Mouse (Mus musculus) liver, postnatal 0 days (tissue): Measurements from ENCODE around the gene Tln2.

Experiments
- CTCF ChIP-seq: sonication (generic); IDR thresholded peaks from 2 replicates; pipeline ENCODE4 v1.5.1; 2016; ENCODE audit warnings: antibody characterized with exemption, low read depth
- EP300 ChIP-seq: IDR thresholded peaks from 2 replicates; pipeline ENCODE4 v1.6.1; 2016; ENCODE audit warnings: antibody characterized with exemption, low read depth, mild to moderate bottlenecking

DNA sequence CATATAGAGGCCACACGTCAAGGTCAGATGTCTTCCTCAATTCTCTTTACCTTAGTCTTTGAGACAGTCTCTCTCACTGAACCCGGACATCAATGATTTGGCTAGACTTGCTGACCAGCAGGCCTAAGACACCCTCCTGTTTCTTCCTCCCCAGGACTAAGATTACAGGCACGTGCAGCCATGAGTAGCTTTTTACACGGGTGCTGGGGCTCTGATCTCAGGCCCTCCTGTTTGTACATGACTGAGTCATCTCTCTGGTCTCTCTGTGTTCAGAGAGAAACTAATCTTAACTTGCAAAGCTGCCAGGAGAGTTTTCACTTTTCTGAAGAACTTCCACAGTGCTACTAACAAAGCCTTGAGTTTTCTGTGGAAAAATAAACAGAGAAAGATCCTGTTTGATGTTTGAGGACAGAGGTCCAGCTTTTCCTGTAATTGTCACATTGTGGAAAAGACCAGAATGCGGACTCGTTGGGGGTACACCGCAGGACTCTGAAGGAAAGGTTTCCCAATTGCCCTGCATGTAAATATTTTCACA lies 289.4 kb downstream of the Tln2 start:
- TF ChIP-seq CTCF = no peak
- no peak for TF ChIP-seq EP300
